Mouse (Mus musculus) urinary bladder, postnatal 4 days (tissue): ENCODE data around the gene Pax7.
A peak's percentile ranks its signal among the peaks of the same experiment; 100 is the strongest.

Experiments used
- DNase-seq, 2 experiments: peaks; one replicate each; pipeline ENCODE4 v3.0.0; 2021 to 2022; ENCODE audit warnings: low spot score in 2 of 2

Pax7 gene

DNA sequence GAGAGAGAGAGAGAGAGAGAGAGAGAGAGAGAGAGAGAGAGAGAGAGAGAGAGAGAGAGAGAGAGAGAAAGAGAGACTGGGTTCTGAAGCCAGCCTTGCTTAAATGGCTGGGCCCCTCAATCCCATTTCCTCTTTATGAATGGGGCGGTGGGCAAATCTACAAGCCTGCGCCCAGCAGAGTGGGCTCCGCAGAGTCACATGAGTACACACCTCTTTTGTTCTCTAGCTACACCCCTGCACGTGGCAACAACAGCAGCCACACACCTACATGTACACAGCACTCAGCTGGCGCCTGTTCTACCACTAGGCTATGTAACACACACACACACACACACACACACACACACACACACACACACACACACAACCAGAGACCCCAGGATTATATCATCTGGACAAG, 21.9 kb downstream of the Pax7 start:
- DNase-seq = no peak

DNA sequence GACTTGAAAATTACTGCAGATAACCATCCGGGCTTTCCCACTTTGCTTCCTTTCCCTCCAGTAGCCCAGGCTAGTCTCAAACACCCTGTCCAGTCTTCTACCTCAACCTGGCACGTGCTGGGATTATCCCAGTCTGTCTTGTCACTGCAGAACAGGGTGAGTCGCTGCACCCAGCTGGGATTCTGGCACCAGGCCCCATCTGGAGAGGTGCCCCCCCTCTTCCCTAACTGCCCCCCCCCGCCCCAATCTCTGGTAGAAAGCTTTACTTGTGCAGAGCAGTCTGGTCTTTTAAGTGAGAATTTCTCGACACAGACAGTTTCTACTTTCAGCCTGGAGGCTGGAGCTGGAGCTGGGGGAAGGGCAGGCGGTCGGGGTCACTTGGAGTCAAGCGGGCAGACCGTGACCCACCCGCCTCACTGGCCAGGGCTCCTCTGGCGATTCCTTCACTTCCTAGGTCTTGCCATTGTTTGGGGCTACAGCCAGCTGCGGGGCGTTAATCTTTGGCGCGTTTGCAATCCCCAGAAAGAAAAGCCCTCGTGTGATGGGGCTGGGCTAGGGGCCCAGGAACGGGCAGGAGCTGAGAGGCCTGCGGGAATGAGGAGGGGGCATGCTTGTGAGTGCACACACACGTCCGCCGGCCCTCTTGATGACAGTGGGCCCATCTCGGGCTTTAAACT, 22.4 kb downstream of the Pax7 start:
- no peak for DNase-seq

DNA sequence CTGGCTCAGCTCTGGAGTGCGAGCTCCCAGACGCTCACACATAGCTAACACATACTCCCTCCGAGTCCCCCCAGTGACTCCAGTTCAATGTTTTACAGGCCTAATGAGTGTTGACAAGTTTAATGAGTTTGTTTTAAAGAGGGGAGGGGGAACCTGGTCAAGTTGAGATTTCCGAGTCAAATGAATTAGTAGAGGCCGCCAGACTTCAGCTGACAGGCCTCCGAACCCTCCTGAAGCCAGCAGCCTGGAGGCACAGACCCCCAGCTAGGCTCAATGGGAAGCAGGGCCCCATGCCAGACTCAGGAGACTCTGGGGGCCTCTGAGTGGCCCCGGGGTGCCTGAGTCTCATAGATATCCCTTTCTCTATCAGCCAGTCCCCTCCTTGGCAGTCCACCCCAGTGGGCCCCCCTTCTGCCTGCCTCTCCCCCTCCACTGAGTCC, 23.9 kb downstream of the Pax7 start:
- DNase-seq = no peak

DNA sequence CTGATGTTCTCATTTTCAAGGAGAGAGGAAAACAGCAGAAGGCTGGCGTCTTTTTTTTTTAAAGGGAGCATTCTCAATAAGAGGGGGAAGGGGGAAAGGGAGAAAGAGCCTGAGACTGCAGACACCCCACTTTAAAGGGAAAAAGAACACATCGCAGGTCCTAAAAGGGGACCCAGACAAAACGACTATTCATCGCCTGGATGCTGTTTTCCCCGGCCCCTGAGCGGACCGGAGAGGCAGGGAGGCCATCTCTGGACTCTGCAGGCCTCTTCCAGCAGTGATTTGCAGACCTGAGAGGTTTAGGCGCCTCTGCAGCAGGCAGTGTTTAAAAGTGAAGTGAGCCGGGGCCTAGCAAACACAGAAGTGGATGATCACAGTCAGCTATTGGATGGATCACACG, 25.5 kb downstream of the Pax7 start:
- no peak for DNase-seq

DNA sequence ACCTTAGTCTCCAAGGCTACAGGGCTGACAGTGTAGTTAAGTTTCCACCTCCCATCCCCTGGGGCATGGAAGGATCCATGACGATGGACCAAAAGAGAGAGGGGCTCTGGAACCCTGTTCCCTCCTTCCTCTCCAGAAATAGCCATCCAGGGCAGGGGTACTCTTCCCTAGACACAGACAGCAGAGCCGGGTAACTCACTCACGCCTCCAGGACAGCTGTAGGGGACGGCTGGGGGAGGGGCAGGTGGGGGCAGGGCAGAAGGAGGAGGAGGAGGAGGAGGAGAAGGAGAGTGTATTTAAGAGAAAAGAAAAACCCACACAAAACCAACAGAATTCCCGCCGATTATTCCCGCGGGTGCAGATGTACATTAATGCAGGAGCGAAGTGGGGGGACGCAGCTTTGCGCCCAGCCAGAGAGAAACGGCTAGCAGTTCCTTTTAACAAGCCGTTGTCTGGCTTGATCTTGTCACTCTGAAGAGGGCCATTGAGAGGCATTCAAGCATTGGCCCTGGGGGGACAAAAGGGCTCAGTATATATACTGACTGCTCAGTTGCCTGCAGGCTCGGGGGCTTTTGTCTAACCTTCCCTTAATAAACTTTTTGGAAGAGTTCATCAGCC, 26.0 kb downstream of the Pax7 start:
- no peak for DNase-seq

DNA sequence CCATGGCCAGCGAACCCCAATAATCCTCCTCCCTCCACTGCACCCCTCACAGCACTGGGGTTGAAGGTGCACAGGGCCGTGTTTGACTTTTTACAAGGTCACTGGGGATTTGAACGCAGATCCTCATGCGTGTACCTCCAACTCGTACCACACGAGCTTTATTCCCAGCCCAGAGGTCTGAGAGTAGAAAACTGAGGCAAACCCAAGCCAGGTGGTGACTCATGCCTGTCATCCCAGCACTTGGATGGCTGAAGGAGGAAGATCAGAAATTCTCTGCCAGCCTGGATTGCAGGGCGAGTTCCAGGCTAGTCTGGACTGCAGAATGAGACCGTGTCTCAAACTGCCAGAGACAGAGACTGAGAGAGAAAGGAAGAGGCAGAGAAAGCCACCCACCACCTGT, 28.4 kb downstream of the Pax7 start:
- no peak for DNase-seq

DNA sequence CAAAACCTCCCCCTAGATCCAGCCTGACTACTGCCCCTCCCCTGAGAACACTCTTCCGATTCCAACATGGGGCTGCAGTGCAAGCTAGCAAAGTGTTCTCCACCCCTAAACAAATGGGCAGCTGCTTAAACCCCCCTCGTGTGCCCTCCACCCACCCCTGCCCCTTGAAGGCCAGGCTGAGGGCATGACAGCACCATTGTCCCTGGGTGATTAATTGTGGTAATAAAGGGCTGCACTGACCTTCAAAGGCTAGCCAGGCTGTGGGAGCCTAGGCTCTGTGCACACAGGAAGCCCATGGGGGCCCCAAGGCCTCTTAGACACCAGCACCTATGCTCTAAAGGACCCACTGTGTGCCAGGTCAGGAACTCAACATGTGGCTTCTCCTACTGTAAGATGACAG, 29.3 kb downstream of the Pax7 start:
- no peak for DNase-seq

DNA sequence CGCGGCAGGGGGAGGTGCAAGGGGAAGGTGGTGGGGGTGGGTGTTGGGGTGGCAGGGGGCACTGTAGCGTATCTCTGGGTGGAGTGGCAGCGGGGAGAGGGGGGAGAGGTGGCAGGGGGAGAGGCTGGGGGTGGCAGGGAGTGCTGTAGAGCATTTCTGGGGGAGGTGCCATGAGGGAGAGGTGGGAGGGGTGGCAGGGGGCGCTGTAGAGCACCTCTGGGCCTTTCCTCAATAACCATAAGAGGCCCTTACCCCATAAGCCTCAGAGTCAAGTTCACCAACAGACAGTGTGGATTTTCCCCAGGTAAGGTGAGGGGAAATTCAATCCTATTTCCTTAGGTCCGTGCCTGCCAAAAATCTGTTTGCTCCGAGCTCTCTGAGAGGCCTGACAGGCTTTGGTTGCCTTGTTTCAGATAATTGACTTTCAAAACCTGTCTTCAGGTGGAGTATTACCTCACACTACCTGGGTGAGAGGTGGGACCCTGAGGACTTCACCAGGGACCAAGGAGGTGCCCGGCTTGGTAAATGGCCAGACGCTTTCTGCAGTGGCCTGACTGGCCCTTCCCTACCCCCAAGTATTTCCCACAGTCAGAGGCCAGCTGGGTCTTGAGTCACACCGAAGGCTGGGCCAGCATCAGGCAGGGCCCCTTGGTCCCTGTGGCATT, 33.8 kb downstream of the Pax7 start:
- no peak for DNase-seq

DNA sequence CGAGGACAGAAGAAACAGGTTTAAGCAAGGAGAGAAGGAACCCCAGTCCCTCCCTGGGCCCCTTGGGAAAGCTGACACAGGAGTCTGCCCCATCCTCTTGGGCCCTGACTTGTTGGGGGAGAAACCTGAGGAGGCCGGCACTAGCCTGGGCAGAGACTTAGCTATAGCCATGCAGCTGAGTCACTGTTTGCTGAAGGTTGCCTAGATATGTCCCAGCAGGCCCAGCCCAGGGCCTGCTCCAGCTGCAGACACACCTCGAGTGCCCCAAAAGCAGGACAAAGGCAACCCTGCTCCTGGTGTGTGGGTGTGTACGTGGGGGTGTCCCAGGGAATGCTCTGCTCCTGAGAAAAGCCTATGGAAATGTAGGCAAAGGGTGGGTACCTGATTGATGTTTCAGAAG, 36.0 kb downstream of the Pax7 start:
- peak in 1 of 2 experiments; percentile 30 for DNase-seq

DNA sequence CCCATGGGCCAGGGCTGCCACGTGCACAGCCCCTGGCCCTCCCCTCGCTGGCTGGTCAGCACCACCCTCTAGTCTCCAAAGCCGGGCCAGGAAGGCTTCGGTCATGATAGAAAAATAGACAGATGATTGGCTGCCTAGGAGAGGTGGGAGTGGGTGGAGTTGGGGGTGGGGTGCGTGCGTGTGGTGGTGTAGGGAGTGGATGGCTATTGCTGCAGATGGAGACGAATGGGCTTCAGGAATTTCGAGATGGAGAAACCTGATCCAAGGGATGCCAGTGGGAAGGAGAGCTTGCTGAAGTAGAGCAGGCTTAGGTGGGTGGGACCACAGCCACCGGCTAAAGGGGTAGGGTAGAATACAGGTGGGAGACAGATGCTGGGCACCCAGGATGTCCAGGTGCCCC, 37.2 kb downstream of the Pax7 start:
- no peak for DNase-seq

DNA sequence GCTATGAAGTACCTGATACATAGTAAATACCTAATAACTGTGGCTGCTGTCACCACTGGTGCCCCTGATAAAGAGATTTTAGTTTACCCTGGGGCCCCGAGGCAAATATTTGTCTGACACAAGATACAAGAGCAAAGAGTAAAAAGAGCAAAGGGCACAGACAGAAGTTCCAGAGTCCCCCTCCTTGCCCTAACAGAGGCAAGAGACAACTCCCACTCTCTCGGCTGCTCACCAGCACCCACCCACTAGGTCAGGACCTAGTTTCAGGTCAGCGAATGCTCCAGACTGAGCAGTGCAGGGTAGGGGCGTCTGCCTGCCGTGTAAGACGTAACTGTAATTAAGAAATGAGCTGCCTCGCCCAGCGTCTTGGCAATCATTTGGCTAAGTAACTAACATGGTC, 42.2 kb downstream of the Pax7 start:
- DNase-seq = no peak

DNA sequence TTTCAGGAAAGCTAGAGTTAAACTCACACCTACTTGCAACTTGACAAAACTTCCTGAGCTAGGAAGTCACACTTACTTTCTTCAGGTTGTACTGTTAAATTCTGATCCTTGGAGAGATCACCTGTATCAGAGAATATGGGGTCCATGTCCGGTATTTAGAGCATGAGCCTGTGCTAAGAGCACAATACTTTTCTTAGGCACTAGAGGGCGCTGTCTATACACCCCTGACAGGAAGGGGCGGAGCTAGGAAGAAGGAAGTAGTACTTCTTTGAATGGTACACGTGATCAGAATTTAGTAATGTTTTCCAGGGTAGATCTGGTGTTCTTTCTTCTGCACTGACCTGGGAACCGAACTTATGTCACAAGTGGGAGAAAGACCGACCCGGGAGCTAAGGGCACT, 43.6 kb downstream of the Pax7 start:
- DNase-seq = no peak

DNA sequence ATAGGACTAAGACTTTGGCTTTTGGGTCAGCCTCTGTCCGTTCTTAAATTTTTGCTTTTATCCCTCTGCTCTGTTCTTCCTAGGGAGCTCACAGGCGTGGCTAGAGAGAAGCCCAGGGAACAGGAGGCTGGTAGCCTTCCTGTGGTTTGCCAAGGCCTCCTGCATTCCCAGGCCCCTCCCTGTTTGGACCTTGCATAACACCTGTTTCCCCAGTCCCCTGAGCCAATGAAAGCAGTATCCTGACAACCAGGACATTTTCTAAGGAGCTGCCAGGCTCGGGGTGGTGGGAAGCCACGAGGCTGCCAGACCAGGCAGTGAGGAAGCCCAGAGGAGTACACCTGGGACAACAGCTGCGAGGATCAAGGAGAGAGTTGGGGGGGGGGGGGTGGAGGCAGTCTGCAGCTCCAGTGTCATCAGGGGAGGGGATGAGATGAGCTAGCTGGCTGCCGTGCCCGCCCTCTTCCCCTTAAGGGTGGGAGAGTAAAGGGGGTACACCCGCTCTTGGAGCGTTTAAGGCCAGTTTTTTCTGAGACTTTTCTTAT, 50.3 kb downstream of the Pax7 start:
- no peak for DNase-seq

DNA sequence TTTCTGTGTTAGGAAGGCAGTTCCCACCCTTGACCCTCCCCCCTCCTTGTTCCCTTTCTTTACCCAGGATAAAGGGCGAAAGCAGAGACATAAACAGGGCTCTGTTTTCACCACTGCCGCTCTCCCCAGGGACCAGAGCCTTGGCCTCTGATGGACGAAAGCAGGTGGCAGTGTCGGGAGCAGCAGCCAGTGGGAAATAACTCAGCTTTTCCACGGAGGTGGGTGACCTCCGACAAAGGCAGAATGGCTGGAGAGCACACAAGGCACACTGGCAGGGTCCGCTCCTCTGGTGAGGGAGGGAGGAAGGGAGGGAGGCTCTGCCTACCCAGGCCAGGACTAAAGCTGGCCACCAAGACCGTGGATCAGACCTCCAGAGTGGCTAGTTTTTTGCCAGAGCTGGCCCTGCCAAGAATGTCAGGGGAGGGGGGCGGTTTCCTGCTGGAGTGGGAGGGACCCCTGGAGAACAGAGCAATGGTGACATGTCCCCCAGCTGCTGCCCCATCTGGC, 62.1 kb downstream of the Pax7 start:
- no peak for DNase-seq

DNA sequence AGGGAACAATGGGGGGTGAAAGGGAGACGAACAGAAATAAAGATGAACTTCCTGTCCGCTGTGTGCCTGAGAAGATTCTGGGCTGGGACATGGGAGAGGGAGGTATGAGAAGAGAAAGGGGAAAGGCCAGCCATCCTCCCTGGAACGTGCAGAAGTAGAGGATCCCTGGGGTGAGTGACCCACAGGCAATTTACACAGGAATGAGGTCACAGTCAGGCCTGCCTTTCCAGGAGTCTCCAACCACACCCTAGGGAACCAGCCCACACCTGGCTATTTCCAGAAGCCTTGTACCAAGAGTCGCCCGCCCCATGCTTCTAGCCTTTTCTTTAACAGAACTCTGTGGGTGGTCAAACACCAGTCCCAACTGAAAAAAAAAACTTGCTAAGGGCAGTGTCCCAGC, 65.5 kb downstream of the Pax7 start:
- DNase-seq = no peak

DNA sequence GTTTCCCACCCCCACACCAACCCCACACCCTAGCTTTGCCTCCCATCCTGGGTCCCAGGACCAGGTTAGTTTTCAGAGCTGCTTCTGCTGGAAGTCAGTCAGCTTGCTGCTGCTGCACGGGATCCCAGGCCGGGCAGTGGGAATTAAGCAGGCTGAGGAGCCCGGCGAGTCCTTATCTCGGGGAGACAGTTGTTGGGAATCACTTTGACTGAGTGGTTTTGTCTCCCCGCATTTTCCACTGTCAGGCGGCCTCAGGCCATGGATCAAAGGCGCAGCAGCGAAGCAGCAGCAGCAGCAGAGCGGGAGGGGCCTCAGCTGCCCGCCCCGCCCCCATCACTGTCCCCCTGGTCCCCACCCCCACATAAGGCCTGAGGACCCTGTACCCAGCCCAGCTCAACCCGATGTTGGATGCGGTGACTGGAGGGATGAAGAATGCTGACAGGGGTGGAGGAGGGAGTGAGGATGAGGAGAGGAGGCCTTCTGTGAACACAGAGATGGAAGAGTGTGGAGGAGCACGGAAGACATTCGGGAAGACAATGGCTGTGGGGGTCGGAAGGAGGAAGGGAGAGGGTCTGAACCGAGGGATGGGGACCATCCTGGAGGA, 66.1 kb downstream of the Pax7 start:
- DNase-seq = no peak

DNA sequence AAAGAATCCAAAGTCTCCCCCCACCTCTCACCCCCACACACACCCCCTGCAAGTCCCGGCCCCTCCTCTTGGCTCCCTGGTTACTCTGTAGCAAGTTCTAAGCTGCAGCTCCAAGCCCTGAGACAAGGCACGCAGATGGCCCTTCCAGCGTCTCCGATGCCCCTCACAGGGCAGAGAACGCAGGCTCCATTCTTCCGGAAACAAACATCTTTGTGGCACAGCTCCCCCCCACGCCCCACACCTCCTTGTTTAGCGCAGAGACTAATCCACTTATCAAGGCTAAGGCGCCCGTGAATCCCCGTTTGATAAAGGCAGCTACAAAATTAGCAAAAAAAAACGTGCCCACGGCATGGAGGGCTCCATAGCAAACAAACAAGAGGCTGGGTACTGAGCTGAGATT, 71.4 kb downstream of the Pax7 start:
- no peak for DNase-seq

DNA sequence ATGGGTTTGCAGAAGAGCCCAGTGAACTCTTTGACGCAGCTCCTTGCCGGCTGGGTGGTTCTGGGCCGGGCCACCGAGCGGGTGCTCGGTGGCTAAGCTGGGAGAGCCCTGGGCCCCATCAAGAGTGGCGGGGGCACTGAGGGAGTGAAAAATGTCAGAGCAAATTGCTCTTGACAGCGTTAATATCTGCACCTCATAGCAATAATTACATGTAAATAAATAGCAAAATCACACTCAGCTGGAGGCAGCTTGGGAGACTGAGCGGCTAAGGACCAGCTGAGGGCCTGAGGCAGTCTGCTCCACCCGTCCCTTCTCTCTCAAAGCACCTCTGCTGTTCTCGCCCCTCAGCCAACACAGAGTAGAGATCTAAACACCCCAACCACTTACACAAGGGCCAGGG, 72.6 kb downstream of the Pax7 start:
- DNase-seq = no peak

DNA sequence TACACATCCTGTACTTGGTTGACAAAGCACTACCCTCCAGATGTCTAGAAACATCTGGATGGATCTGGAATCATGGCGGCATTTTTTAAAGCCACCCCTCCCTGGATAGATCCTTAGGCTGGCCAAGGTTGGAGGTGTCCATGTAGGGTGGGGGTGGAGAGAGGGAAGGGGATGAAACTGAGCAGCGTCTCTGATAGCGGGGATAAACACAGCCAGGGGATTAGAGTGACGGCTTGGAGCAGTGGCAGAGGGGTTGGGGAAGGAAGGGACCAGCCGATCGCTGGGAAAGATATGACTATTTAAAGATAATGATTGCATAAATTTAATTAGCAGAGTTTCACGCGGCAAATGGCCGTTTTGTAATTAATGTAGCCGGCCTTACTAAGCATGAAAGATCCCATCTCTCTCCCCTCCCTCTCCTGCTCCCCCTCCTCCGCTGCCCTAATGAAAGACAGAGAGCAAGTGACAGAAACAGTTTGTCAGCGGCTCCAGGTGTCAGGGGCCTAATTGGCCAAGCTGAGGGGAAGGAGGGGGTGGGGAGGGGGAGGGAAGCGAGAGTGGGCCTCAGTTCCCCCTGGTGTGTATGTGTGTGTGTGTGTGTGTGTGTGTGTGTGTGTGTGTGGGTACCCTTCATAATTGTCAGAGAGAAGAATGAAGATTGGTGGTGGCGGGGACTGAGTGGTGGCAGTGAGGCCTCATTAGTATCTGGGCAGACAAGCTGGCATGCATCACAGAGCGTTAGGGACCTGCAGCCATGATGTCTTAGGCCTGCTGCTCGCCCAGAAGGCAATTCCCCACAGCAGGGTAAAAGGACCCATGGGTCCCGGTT, 74.6 kb downstream of the Pax7 start:
- DNase-seq = no peak

DNA sequence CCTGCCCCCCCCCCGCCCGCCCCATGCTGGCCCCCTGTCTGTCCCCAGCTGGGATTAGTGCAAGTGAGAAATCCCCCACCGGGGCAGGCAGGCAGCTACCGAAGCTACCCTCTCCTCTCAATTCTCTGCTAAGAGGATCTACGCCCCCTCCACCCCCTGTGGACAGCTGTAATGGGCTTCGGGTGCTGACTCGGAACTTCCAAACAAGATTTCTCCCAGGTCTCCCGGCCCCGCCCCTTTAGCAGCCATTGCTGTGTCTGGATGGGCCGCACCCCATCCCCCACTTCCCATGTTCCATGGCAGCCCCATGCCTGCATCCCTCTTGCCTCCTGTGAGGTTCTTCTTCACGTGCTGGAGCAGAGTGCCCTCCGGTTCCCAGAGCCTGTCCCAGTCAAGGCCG, 76.4 kb downstream of the Pax7 start:
- no peak for DNase-seq

DNA sequence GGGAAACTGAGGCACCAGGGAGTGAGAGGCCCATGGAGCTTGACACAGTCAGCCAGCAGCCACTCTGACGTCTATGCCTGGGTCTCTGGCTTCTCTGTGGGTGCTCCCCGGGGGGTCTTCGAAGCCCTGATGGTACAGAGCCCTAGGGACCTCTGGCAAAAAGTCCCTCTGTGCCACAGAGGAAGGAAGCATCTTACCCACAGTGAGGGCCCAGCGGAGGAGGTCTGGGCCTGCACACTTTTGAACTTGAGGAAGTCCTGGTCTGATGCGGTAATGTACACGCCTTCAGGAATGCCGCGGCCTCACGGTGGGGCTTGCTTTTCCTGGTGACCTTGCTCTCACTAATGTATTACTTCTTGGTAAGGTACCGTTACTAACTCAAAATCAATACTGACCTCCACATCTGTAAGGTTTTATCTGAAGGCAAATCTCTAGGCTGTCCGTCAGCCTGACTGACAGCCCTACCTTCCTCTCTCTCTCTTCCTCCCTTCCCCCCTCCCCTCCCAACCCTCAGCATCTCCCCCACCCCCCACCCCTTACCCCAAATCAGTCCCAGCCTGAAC, 79.1 kb downstream of the Pax7 start:
- DNase-seq = no peak
